Mouse (Mus musculus): ENCODE results near the gene Ripply1.

DNA sequence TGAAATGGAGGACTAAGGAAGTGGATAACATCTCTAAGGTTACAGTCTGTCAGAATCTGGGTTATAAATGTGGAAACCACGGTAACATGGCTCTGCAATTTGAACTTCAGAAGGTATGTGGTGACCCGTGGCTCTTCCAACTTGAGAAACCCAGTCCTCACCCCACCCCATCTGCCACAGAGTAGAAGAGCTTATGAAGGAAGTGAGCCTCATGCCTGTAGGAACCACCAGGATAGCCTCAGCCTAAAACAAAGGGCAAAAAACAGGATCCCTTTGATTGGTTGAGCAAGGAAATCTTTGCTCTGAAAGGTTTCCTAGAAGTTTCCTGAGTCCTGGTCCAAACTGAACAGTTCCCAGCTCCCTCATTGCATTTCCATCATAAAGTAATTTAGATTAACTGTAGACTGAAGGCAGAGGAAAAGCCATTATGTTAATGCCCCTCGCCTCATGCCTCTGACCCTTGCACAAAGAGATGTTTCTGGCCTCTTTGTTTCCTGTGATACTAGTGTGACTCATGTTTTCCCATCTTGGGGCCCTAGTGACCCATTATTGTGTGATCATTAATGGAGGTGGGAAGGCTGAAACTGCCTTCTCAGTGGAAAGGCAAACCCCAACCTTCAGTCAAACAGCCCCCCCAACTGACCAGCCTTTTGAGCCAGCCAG lies 30.6 kb upstream of the Ripply1 start:
- no peak for TF ChIP-seq CTCF (IDR thresholded peaks at IDR 0.05; ENCODE audit: control insufficient read depth, insufficient read depth, low read length)
- no peak for TF ChIP-seq POLR2A (IDR thresholded peaks at IDR 0.05; ENCODE audit: borderline replicate concordance, control insufficient read depth, low read depth, low read length)
